Mouse (Mus musculus) lung, embryonic 16.5 days (tissue): ENCODE measurements around the gene Olfr1245. TPM values are rescaled to one million over a fixed set of nuclear protein-coding genes. Genes with fewer than 3 reads are reported as not detected.

Source experiments
- polyA plus RNA-seq: library from polyadenylated mRNA; unstranded; fragments of >200 nt; fragmentation: Nextera tagmentation; extraction: Ambion mirVana; gene quantifications from 2 replicates; pipeline ENCODE4 v1.2.1, GENCODE M21; 2015

The Olfr1245 gene
- polyA plus RNA-seq, 1 experiment from 2014 or later, result not detected

Other genes starting within 250 kb of the Olfr1245 start
- not detected in 2 replicates for gene Olfr1232, start 248.8 kb downstream of the Olfr1245 start, polyA plus RNA-seq
- not detected in 2 replicates for gene Olfr1233, start 236.0 kb downstream of the Olfr1245 start, polyA plus RNA-seq
- gene Olfr1234, start 213.6 kb downstream of the Olfr1245 start, polyA plus RNA-seq, result not detected in 2 replicates
- gene Olfr1238, start 168.8 kb downstream of the Olfr1245 start, polyA plus RNA-seq, result not detected in 2 replicates
- not detected in 2 replicates for gene Olfr1239, start 158.0 kb downstream of the Olfr1245 start, polyA plus RNA-seq
- not detected in 2 replicates for gene Olfr1240, start 135.4 kb downstream of the Olfr1245 start, polyA plus RNA-seq
- gene Olfr1241, start 91.3 kb downstream of the Olfr1245 start, polyA plus RNA-seq, result not detected in 2 replicates
- not detected in 2 replicates for gene Olfr1242, start 80.1 kb downstream of the Olfr1245 start, polyA plus RNA-seq
- gene Olfr1243, start 47.0 kb downstream of the Olfr1245 start, polyA plus RNA-seq, result not detected in 2 replicates
- gene Olfr1246, start 14.7 kb upstream of the Olfr1245 start, polyA plus RNA-seq, result not detected in 2 replicates
- not detected in 2 replicates for gene Olfr1247, start 35.7 kb upstream of the Olfr1245 start, polyA plus RNA-seq
- gene Olfr1248, start 39.8 kb upstream of the Olfr1245 start, polyA plus RNA-seq, result not detected in 2 replicates
- not detected in 2 replicates for gene Olfr1249, start 56.5 kb upstream of the Olfr1245 start, polyA plus RNA-seq
- gene Olfr1250, start 83.0 kb upstream of the Olfr1245 start, polyA plus RNA-seq, result not detected in 2 replicates
- gene Olfr1251, start 93.5 kb upstream of the Olfr1245 start, polyA plus RNA-seq, result not detected in 2 replicates
- gene Olfr1252, start 146.6 kb upstream of the Olfr1245 start, polyA plus RNA-seq, result not detected in 2 replicates
- gene Olfr1253, start 178.6 kb upstream of the Olfr1245 start, polyA plus RNA-seq, result not detected in 2 replicates
- not detected in 2 replicates for gene Olfr1254, start 215.2 kb upstream of the Olfr1245 start, polyA plus RNA-seq
- gene Olfr1255, start 233.6 kb upstream of the Olfr1245 start, polyA plus RNA-seq, result not detected in 2 replicates